Mouse (Mus musculus) liver, embryonic 16.5 days (tissue): Measurements from ENCODE around the gene Btbd1. TPM values are rescaled to one million over a fixed set of nuclear protein-coding genes. Genes with fewer than 3 reads are reported as not detected.
A peak's percentile ranks its signal among the peaks of the same experiment; 100 is the strongest.

ENCODE experiments used
- ATAC-seq: fragments of 200-750 bp; cut with Nextera tagmentation; 2 replicates; pipeline ENCODE4 v1.8.0; 2017; ENCODE audit warnings: low read depth, mild to moderate bottlenecking, moderate number of reproducible peaks, moderate library complexity
- H3K27ac ChIP-seq: fragments of 300-500 bp; sonication (generic); 2 replicates; pipeline ENCODE4 v1.5.1; 2014; ENCODE audit warnings: mild to moderate bottlenecking, low read length
- H3K27me3 ChIP-seq: fragments of 300-500 bp; sonication (generic); 2 replicates; pipeline ENCODE4 v1.6.1; 2014; ENCODE audit warnings: low read depth, low read length, mixed read lengths; ENCODE audit not compliant: control insufficient read depth, insufficient read depth
- H3K36me3 ChIP-seq: fragments of 300-500 bp; sonication (generic); 2 replicates; pipeline ENCODE4 v1.6.1; 2014; ENCODE audit warnings: mild to moderate bottlenecking; ENCODE audit not compliant: control insufficient read depth, insufficient read depth
- H3K4me1 ChIP-seq: fragments of 300-500 bp; sonication (generic); 2 replicates; pipeline ENCODE4 v1.6.1; 2014; ENCODE audit warnings: low read depth, low read length, mixed read lengths; ENCODE audit not compliant: control insufficient read depth
- H3K4me2 ChIP-seq: fragments of 300-500 bp; sonication (generic); 2 replicates; pipeline ENCODE4 v1.6.1; 2014; ENCODE audit warnings: low read depth, low read length, mixed read lengths
- H3K4me3 ChIP-seq: fragments of 300-500 bp; sonication (generic); 2 replicates; pipeline ENCODE4 v1.5.1; 2014; ENCODE audit warnings: low read depth, mild to moderate bottlenecking, low read length
- H3K9ac ChIP-seq: fragments of 300-500 bp; sonication (generic); 2 replicates; pipeline ENCODE4 v1.6.1; 2014; ENCODE audit warnings: low read depth, low read length
- H3K9me3 ChIP-seq: fragments of 300-500 bp; sonication (generic); replicated peaks from 2 replicates; pipeline ENCODE4 v1.6.1; 2016; ENCODE audit warnings: low read length; ENCODE audit not compliant: control insufficient read depth
- WGBS: fragments of 180-500 bp; shearing (Covaris S2); extraction: QIAGEN DNeasy Blood & Tissue Kit; methylation state at CpG from one replicate; pipeline ENCODE4 v1.1.7; 2014; ENCODE audit not compliant: insufficient replicate concordance; 5-methylcytosine and 5-hydroxymethylcytosine counted together
- polyA plus RNA-seq: library from polyadenylated mRNA; unstranded; fragments of >200 nt; fragmentation: Nextera tagmentation; extraction: Ambion mirVana; gene quantifications from 2 replicates; pipeline ENCODE4 v1.2.1, GENCODE M21; 2015

Btbd1 gene
- polyA plus RNA-seq, 1 experiment from 2014 or later: 14.0 TPM

GRCm38 (mm10) chr7:81788536-81788935, 40.7 kb downstream of the Btbd1 start:
- H3K9me3 ChIP-seq: no peaks in the 10 kb centered on the region
- H3K36me3 ChIP-seq: peaks cover 4% of the 10 kb centered on the region; the same call in 1 of the 2 replicates
- H3K27ac ChIP-seq: peak overlapping the region; percentile 95
- peak overlapping the region; percentile 84 for H3K4me2 ChIP-seq
- H3K4me3 ChIP-seq: peak overlapping the region; percentile 79
- peak overlapping the region; percentile 81 for H3K9ac ChIP-seq
- ATAC-seq: peak; percentile 44; the same call in 1 of the 2 replicates
- H3K27me3 ChIP-seq: no peaks in the 10 kb centered on the region; the same call in 1 of the 2 replicates
- peaks cover 11% of the 10 kb centered on the region for H3K4me1 ChIP-seq
- WGBS: 4% methylated on average over 5 of the region's 5 CpGs

GRCm38 (mm10) chr7:81777667-81778218, 51.5 kb downstream of the Btbd1 start:
- WGBS: 64% methylated on average over 10 of the region's 10 CpGs
- no peaks in the 10 kb centered on the region for H3K4me1 ChIP-seq
- no peak overlapping the region for H3K27ac ChIP-seq
- H3K9ac ChIP-seq: no peak overlapping the region
- no peak overlapping the region for H3K4me3 ChIP-seq
- no peak overlapping the region for H3K4me2 ChIP-seq
- H3K27me3 ChIP-seq: no peaks in the 10 kb centered on the region
- no peaks in the 10 kb centered on the region; the same call in none of the 2 replicates for H3K9me3 ChIP-seq
- H3K36me3 ChIP-seq: peaks cover 21% of the 10 kb centered on the region
- no peak for ATAC-seq

DNA sequence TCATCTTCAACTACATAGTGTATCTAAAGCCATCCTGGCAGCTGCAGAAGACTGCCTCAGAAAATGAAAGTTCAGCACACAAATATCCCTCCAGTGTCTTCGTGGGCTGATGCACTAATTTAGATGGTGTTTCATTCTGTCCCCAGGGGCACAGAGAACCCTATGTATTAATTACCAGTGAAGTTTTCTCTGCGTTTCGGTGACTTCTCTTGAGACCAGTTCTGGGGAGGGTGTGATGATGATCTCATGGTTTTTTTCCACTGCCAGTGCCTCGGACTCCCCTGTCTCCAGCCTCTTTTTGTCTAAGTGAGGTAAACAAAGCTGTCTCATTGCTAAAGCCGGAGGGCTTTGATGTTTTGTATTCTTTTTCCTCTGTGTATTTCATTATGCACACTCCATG, 53.9 kb downstream of the Btbd1 start:
- Histone ChIP-seq H3K4me3 (no peak overlapping the region), H3K9ac (no peak overlapping the region), H3K4me2 (no peak overlapping the region), H3K27me3 (no peaks in the 10 kb centered on the region), H3K27ac (no peak overlapping the region), H3K4me1 (no peaks in the 10 kb centered on the region), H3K36me3 (peaks cover 6% of the 10 kb centered on the region), H3K9me3 (no peaks in the 10 kb centered on the region; the same call in 1 of the 2 replicates)
- 74% methylated on average over 5 of the region's 5 CpGs for WGBS
- no peak for ATAC-seq

DNA sequence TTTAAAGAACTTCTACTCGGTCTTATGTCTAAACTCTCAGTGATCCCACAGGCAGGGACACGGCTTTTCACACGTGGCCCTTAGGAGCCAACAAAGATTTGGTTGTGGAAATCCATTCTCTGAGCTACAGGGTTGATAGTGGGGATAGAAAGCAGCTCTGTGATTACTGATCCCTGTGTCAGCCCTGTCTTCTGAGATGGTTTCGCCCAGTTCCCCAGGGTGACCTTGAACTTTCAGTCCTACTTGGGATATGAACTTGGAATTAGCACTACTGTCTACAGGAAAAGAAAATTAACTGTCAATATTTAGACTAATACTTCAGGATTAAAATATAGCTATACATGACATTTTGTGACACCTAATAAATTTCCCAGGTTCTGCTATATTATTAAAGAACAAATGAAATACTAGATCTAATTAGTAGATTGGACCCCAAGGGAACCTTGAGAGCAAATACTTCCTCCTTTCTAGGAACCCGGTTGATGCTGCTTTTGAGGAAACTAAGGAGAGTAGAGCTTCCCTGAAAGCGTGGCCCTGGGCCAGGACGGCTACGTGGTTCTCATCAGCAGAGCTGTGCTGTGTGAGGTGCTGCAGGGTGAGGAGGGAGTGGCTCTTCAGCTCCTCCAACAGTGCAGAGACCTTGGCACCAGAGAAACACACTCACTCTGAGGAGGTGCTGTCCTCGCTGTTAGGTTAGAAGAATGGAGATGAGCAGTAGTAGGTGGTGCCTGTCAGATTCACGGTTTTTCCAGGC, 56.3 kb downstream of the Btbd1 start:
- H3K27me3 ChIP-seq: no peaks in the 10 kb centered on the region
- no peaks in the 10 kb centered on the region for H3K36me3 ChIP-seq
- WGBS: 52% methylated on average over 10 of the region's 10 CpGs
- H3K4me3 ChIP-seq: no peak overlapping the region
- no peak overlapping the region for H3K9ac ChIP-seq
- no peak overlapping the region for H3K27ac ChIP-seq
- no peak for ATAC-seq
- H3K4me2 ChIP-seq: no peak overlapping the region
- no peaks in the 10 kb centered on the region for H3K9me3 ChIP-seq
- no peaks in the 10 kb centered on the region for H3K4me1 ChIP-seq

GRCm38 (mm10) chr7:81763110-81763845, 66.0 kb downstream of the Btbd1 start:
- Histone ChIP-seq H3K27me3 (no peaks in the 10 kb centered on the region), H3K4me2 (peak overlapping the region; percentile 62), H3K9me3 (no peaks in the 10 kb centered on the region), H3K4me3 (peak overlapping the region; percentile 97), H3K9ac (peak overlapping the region; percentile 91), H3K36me3 (no peaks in the 10 kb centered on the region), H3K4me1 (peaks cover 7% of the 10 kb centered on the region), H3K27ac (peak overlapping the region; percentile 91)
- 1% methylated on average over 60 of the region's 60 CpGs for WGBS
- peak; percentile 46 for ATAC-seq

DNA sequence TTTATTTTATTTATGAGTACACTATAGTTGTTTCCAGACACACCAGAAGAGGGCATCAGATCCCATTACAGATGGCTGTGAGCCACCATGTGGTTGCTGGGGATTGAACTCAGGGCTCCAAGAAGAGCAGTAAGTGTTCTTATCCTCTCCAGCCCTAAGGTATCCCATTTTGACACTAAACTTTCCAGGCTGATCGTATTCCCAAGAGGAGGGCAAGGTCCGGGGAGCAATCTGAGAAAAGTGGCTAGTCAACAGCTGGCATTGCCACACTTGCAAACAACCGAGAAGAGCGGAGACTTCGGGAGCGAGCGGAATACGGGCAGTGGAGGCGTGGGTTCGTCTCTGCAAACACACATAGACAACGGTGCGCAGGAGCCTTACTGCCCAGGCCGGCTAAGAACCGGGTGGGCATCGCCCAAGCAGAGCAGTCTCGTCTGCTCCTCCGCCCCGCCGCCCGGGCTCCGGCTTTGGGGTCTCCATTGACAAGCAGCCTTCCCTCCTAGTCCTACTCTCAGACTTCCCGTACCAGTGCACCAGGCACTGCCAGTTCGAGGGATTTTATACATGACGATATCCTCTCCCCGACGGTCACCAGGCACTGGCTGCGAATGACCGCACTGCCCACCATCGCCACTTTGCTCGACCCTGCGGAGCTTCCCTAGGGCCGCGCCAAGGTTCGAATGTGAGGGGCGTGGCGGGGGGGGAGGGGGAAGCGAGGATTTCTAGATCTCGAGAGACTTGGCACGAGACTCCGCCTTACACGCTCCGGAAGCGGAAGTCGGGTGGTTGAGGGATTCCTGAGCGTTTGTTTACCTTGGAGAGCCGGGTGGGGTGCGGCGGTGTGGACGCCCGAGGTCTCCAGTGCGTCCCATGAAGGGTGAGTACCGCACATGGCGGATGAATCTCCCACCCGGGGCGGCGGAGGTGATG, 66.8 kb downstream of the Btbd1 start, which contains the start of gene Ramac:
Gene Ramac (plus strand): TSS at position 746 of the 930 bp plus-strand sequence.
- H3K4me3 ChIP-seq: peak within 1 kb of the TSS; percentile 97
- ATAC-seq: peak; percentile 96
- peak within 1 kb of the TSS; percentile 91 for H3K27ac ChIP-seq
- no peaks in the 10 kb centered on the region for H3K27me3 ChIP-seq
- no peaks in the 10 kb centered on the region for H3K9me3 ChIP-seq
- H3K4me1 ChIP-seq: peaks cover 7% of the 10 kb centered on the region
- no peaks in the 10 kb centered on the region for H3K36me3 ChIP-seq
- H3K9ac ChIP-seq: peak within 1 kb of the TSS; percentile 91
- whole genome bisulfite sequencing: 0% methylated on average over 56 of the region's 56 CpGs
- peak within 1 kb of the TSS; percentile 92 for H3K4me2 ChIP-seq

GRCm38 (mm10) chr7:81747956-81748355, 81.3 kb downstream of the Btbd1 start:
- no peak for ATAC-seq
- 65% methylated on average over 3 of the region's 3 CpGs for WGBS
- Histone ChIP-seq H3K4me3 (no peak overlapping the region), H3K4me1 (no peaks in the 10 kb centered on the region), H3K9me3 (no peaks in the 10 kb centered on the region), H3K36me3 (no peaks in the 10 kb centered on the region), H3K9ac (no peak overlapping the region), H3K4me2 (no peak overlapping the region), H3K27me3 (no peaks in the 10 kb centered on the region), H3K27ac (no peak overlapping the region)

GRCm38 (mm10) chr7:81744145-81744544, 85.1 kb downstream of the Btbd1 start:
- peak; percentile 48; the same call in 1 of the 2 replicates for ATAC-seq
- no peak overlapping the region for H3K27ac ChIP-seq
- H3K4me1 ChIP-seq: no peaks in the 10 kb centered on the region
- no peaks in the 10 kb centered on the region for H3K9me3 ChIP-seq
- no peaks in the 10 kb centered on the region for H3K36me3 ChIP-seq
- H3K4me3 ChIP-seq: no peak overlapping the region
- H3K27me3 ChIP-seq: no peaks in the 10 kb centered on the region
- 53% methylated on average over 4 of the region's 4 CpGs for WGBS
- H3K4me2 ChIP-seq: no peak overlapping the region
- no peak overlapping the region for H3K9ac ChIP-seq
